Mouse (Mus musculus): ENCODE data around the gene Ppp4r1.

Ppp4r1 gene

GRCm38 (mm10) chr17:65854006-65854405 lies 71.6 kb downstream of the Ppp4r1 start:
- DNase-seq (ENCODE audit: low spot score) = no peak

GRCm38 (mm10) chr17:65857617-65858016 lies 75.2 kb downstream of the Ppp4r1 start:
- DNase-seq (ENCODE audit: low spot score) = no peak

GRCm38 (mm10) chr17:65862579-65862978 lies 80.2 kb downstream of the Ppp4r1 start:
- DNase-seq (ENCODE audit: low spot score) = peak; percentile 33

- DNase-seq (ENCODE audit: low spot score) = no peak
Observed at GRCm38 (mm10) chr17:65863830-65864229, 81.5 kb downstream of the Ppp4r1 start.

- DNase-seq (ENCODE audit: low spot score) = no peak
Observed at GRCm38 (mm10) chr17:65864742-65865141, 82.4 kb downstream of the Ppp4r1 start.

GRCm38 (mm10) chr17:65865265-65865664 lies 82.9 kb downstream of the Ppp4r1 start:
- no peak for DNase-seq (ENCODE audit: low spot score)

- DNase-seq (ENCODE audit: low spot score) = no peak
Observed at GRCm38 (mm10) chr17:65866201-65866600, 83.8 kb downstream of the Ppp4r1 start.

GRCm38 (mm10) chr17:65867996-65868395 lies 85.6 kb downstream of the Ppp4r1 start:
- no peak for DNase-seq (ENCODE audit: low spot score)

- no peak for DNase-seq (ENCODE audit: low spot score)
Observed at GRCm38 (mm10) chr17:65869720-65870119, 87.3 kb downstream of the Ppp4r1 start.

- DNase-seq (ENCODE audit: low spot score) = peak; percentile 80
Observed at GRCm38 (mm10) chr17:65870146-65870545, 87.8 kb downstream of the Ppp4r1 start.

GRCm38 (mm10) chr17:65871641-65872041 lies 89.3 kb downstream of the Ppp4r1 start:
- no peak for DNase-seq (ENCODE audit: low spot score)

GRCm38 (mm10) chr17:65872051-65872450 lies 89.7 kb downstream of the Ppp4r1 start:
- no peak for DNase-seq (ENCODE audit: low spot score)

- DNase-seq (ENCODE audit: low spot score) = peak; percentile 50
Observed at GRCm38 (mm10) chr17:65872652-65873051, 90.3 kb downstream of the Ppp4r1 start.

- DNase-seq (ENCODE audit: low spot score) = no peak
Observed at GRCm38 (mm10) chr17:65873156-65873555, 90.8 kb downstream of the Ppp4r1 start.

GRCm38 (mm10) chr17:65873834-65874233 lies 91.5 kb downstream of the Ppp4r1 start:
- no peak for DNase-seq (ENCODE audit: low spot score)

GRCm38 (mm10) chr17:65877026-65877425 lies 94.7 kb downstream of the Ppp4r1 start:
- DNase-seq (ENCODE audit: low spot score) = no peak

- DNase-seq (ENCODE audit: low spot score) = peak; percentile 23
Observed at GRCm38 (mm10) chr17:65884061-65884669, 101.8 kb downstream of the Ppp4r1 start.

GRCm38 (mm10) chr17:65884691-65885397 lies 102.5 kb downstream of the Ppp4r1 start:
- DNase-seq (ENCODE audit: low spot score) = peak; percentile 99

- DNase-seq (ENCODE audit: low spot score) = no peak
Observed at GRCm38 (mm10) chr17:65885398-65885696, 103.0 kb downstream of the Ppp4r1 start.

- peak; percentile 18 for DNase-seq (ENCODE audit: low spot score)
Observed at GRCm38 (mm10) chr17:65885697-65886529, 103.5 kb downstream of the Ppp4r1 start, which contains the start of gene Ralbp1. Ralbp1 (minus strand) TSS chr17:65885798.

GRCm38 (mm10) chr17:65886571-65886970 lies 104.2 kb downstream of the Ppp4r1 start:
- DNase-seq (ENCODE audit: low spot score) = peak; percentile 32

GRCm38 (mm10) chr17:65889476-65889875 lies 107.1 kb downstream of the Ppp4r1 start:
- no peak for DNase-seq (ENCODE audit: low spot score)
